Mouse (Mus musculus): ENCODE measurements around the gene Tmem130.
A peak's percentile ranks its signal among the peaks of the same experiment; 100 is the strongest.

Tmem130 gene

GRCm38 (mm10) chr5:144733953-144734352 lies 27.7 kb downstream of the Tmem130 start:
- peak; percentile 78 to 86 for DNase-seq (ENCODE audit: low spot score in 2 of 2)

- DNase-seq (ENCODE audit: low spot score in 2 of 2), result no peak
Observed at GRCm38 (mm10) chr5:144729216-144729615, 32.4 kb downstream of the Tmem130 start.

GRCm38 (mm10) chr5:144728237-144728636 lies 33.4 kb downstream of the Tmem130 start:
- DNase-seq (ENCODE audit: low spot score in 2 of 2), result no peak

- DNase-seq (ENCODE audit: low spot score in 2 of 2), result peak; percentile 83 to 91
Observed at GRCm38 (mm10) chr5:144727119-144727518, 34.5 kb downstream of the Tmem130 start.

GRCm38 (mm10) chr5:144725554-144725953 lies 36.1 kb downstream of the Tmem130 start:
- DNase-seq (ENCODE audit: low spot score in 2 of 2), result no peak

- no peak for DNase-seq (ENCODE audit: low spot score in 2 of 2)
Observed at GRCm38 (mm10) chr5:144724926-144725325, 36.7 kb downstream of the Tmem130 start.

GRCm38 (mm10) chr5:144720281-144720680 lies 41.3 kb downstream of the Tmem130 start:
- peak in 1 of 2 experiments; percentile 56 for DNase-seq (ENCODE audit: low spot score in 2 of 2)

GRCm38 (mm10) chr5:144719781-144720180 lies 41.8 kb downstream of the Tmem130 start:
- DNase-seq (ENCODE audit: low spot score in 2 of 2), result no peak

GRCm38 (mm10) chr5:144717186-144717585 lies 44.4 kb downstream of the Tmem130 start:
- DNase-seq (ENCODE audit: low spot score in 2 of 2), result no peak

- no peak for DNase-seq (ENCODE audit: low spot score in 2 of 2)
Observed at GRCm38 (mm10) chr5:144713371-144713770, 48.2 kb downstream of the Tmem130 start.

- DNase-seq (ENCODE audit: low spot score in 2 of 2), result peak in 1 of 2 experiments; percentile 56
Observed at GRCm38 (mm10) chr5:144707603-144708002, 54.0 kb downstream of the Tmem130 start.

- peak in 1 of 2 experiments; percentile 47 for DNase-seq (ENCODE audit: low spot score in 2 of 2)
Observed at GRCm38 (mm10) chr5:144703464-144704368, 57.9 kb downstream of the Tmem130 start.

GRCm38 (mm10) chr5:144695289-144696060 lies 66.1 kb downstream of the Tmem130 start:
- no peak for DNase-seq (ENCODE audit: low spot score in 2 of 2)

- no peak for DNase-seq (ENCODE audit: low spot score in 2 of 2)
Observed at GRCm38 (mm10) chr5:144694161-144694560, 67.5 kb downstream of the Tmem130 start.

GRCm38 (mm10) chr5:144691421-144691820 lies 70.2 kb downstream of the Tmem130 start:
- no peak for DNase-seq (ENCODE audit: low spot score in 2 of 2)

- DNase-seq (ENCODE audit: low spot score in 2 of 2), result no peak
Observed at GRCm38 (mm10) chr5:144688371-144688770, 73.2 kb downstream of the Tmem130 start.

Data from cerebellum, postnatal 4 days (tissue).